ENCODE assay signal across 8 mouse cellular contexts in genomic region chr2:150099618-150100017, GRCm38 (mm10). TPM values are rescaled to one million over a fixed set of nuclear protein-coding genes. Genes with fewer than 3 reads are reported as not detected.
DNase-seq lines count a peak whose midpoint lies in the region; ATAC-seq and TF ChIP-seq lines count a peak whose summit lies in the region.
"Not testable (repeated sequence)": the region's sequence is repeated elsewhere in the genome, so short reads cannot be mapped to it uniquely, and the experiment has no call there.

No protein-coding gene starts in this region.

- in situ Hi-C loops in CH12.LX (cut with MboI; ENCODE audit: low pct_ligation_motif_present, low pct_unique_long_range_greater_than_20kb, low sequenced_read_pairs) = loop anchor here (10.0 kb wide), 1 partner anchor 745 kb away; no protein-coding TSS in a partner anchor

- H3K27ac ChIP-seq in CH12.LX (ENCODE audit: insufficient read depth, low read depth); embryonic facial prominence, embryonic 11.5 days (replicated peaks; ENCODE audit: low read depth, low read length); lung, embryonic 14.5 days (ENCODE audit: low read depth): not testable (repeated sequence)

- peak; percentile 70 for TF ChIP-seq RAD21 in CH12.LX (IDR thresholded peaks at IDR 0.05; ENCODE audit: low read depth, low read length)

- not testable (repeated sequence) for ATAC-seq in embryonic facial prominence, embryonic 11.5 days (replicated peaks; ENCODE audit: insufficient number of reproducible peaks, low FRiP score, low TSS enrichment, low read depth); lung, embryonic 14.5 days (ENCODE audit: insufficient read depth)

- not testable (repeated sequence) for H3K4me3 ChIP-seq in CH12.LX (replicated peaks in 1 of 3; ENCODE audit: low read depth in 2 of 3, low read length in 2 of 3, poor library complexity in 1 of 3); embryonic facial prominence, embryonic 11.5 days (ENCODE audit: low read depth, low read length); lung, embryonic 14.5 days (ENCODE audit: low read depth, low read length)

- peak in 1 of 2 experiments; percentile 62; a peak in 2 of 4 replicates for TF ChIP-seq CTCF in CH12.LX (conservative IDR thresholded peaks at IDR 0.05 in 1 of 2, IDR thresholded peaks at IDR 0.05 in 1 of 2; ENCODE audit: low read depth in 2 of 2, low read length in 2 of 2)
- peak; percentile 3; the same call in 1 of the 2 replicates for TF ChIP-seq CTCF in brain, embryonic 14.5 days (IDR thresholded peaks at IDR 0.05; ENCODE audit: borderline replicate concordance, extremely low read depth, insufficient read depth, insufficient read length)
- peak; percentile 50 for TF ChIP-seq CTCF in lung, embryonic 14.5 days (IDR thresholded peaks at IDR 0.05; ENCODE audit: low read depth)

- H3K9ac ChIP-seq in CH12.LX (ENCODE audit: insufficient read depth, low read depth); embryonic facial prominence, embryonic 11.5 days (replicated peaks; ENCODE audit: low read length); lung, embryonic 14.5 days: not testable (repeated sequence)

- not testable (repeated sequence) for H3K27me3 ChIP-seq in CH12.LX (replicated peaks); embryonic facial prominence, embryonic 11.5 days (ENCODE audit: control insufficient read depth, insufficient read depth, low read length); lung, embryonic 14.5 days (ENCODE audit: insufficient read depth, low read length)

- TF ChIP-seq EP300 in CH12.LX (IDR thresholded peaks at IDR 0.05; ENCODE audit: low read length) = not testable (repeated sequence)

- not testable (repeated sequence) for H3K4me1 ChIP-seq in CH12.LX (ENCODE audit: control insufficient read depth in 1 of 2, insufficient read depth in 2 of 2); embryonic facial prominence, embryonic 11.5 days (ENCODE audit: control insufficient read depth, insufficient read depth, low read length); lung, embryonic 14.5 days (ENCODE audit: insufficient read depth)

- dilution Hi-C loops in CH12.LX (cut with MboI; ENCODE audit: extremely low pct_ligation_motif_present, extremely low pct_unique_long_range_greater_than_20kb, low sequenced_read_pairs) = not testable (repeated sequence)

- not testable (repeated sequence) for H3K79me2 ChIP-seq in CH12.LX (replicated peaks; ENCODE audit: control insufficient read depth, extremely low read depth, insufficient read depth, poor library complexity, severe bottlenecking)

- intact Hi-C loops in heart, postnatal 10 days (cut with DNase I) = loop anchor here (1.0 kb wide), 2 partner anchors 676 to 749 kb away; no protein-coding TSS in a partner anchor

- not testable (repeated sequence) for H3K9me3 ChIP-seq in CH12.LX (replicated peaks; ENCODE audit: low read length); embryonic facial prominence, embryonic 11.5 days (replicated peaks; ENCODE audit: control insufficient read depth, low read length); lung, embryonic 14.5 days (ENCODE audit: low read depth, low read length)

- H3K36me3 ChIP-seq in CH12.LX (replicated peaks in 1 of 2; ENCODE audit: control insufficient read depth in 1 of 2, insufficient read depth in 1 of 2, low read length in 1 of 2); embryonic facial prominence, embryonic 11.5 days (replicated peaks; ENCODE audit: control insufficient read depth, insufficient read depth, low read depth, low read length); lung, embryonic 14.5 days (ENCODE audit: insufficient read depth): not testable (repeated sequence)

- peak; percentile 30 for DNase-seq in CH12.LX (ENCODE audit: extremely low read depth)
- DNase-seq in brain, embryonic 14.5 days (ENCODE audit: low read depth) = peak; percentile 74
- DNase-seq in embryonic facial prominence, embryonic 11.5 days (ENCODE audit: low spot score) = peak; percentile 63
- peak; percentile 23 to 49 for DNase-seq in heart, postnatal 10 days
- DNase-seq in kidney, postnatal 4 days = peak; percentile 8 to 15
- DNase-seq in lung, embryonic 14.5 days = peak; percentile 85
- DNase-seq in naive thymus-derived CD4-positive, alpha-beta T cell, adult 2 months (ENCODE audit: low read depth) = peak; percentile 54
- DNase-seq in telencephalon, adult 2 months (ENCODE audit: low read depth, low spot score) = peak; percentile 33

- not testable (repeated sequence) for TF ChIP-seq POLR2A in CH12.LX (IDR thresholded peaks at IDR 0.05; ENCODE audit: low read depth, low read length); brain, embryonic 14.5 days (IDR thresholded peaks at IDR 0.05; ENCODE audit: borderline replicate concordance, extremely low read depth, insufficient read depth, insufficient read length, poor library complexity, severe bottlenecking)

- not testable (repeated sequence) for H3K4me2 ChIP-seq in CH12.LX (ENCODE audit: insufficient read depth, low read depth, poor library complexity, severe bottlenecking); embryonic facial prominence, embryonic 11.5 days (ENCODE audit: low read depth, low read length); lung, embryonic 14.5 days

- 27% methylated on average over 2 of the region's 2 CpGs for whole genome bisulfite sequencing in embryonic facial prominence, embryonic 11.5 days
- 11% methylated on average over 2 of the region's 2 CpGs for WGBS in lung, embryonic 14.5 days

TF ChIP-seq in CH12.LX, 34 proteins besides CTCF, POLR2A, EP300 and RAD21:
- peak; percentile 53 for TF ChIP-seq SMC3 (IDR thresholded peaks at IDR 0.05; ENCODE audit: low read depth, low read length)

RNA-seq across cellular contexts. Expression of gene Zfp120, which starts 36.9 kb away (rescaled TPM):
- total RNA-seq in CH12.LX (2012; rRNA removed) (7.3 and 8.8 TPM in 2 replicates), CH12.LX (2014; rRNA removed) (17.7 and 18.7 TPM in 2 replicates)
- 6.2 and 7.0 TPM in 2 replicates for polyA plus RNA-seq in CH12.LX (2012; ENCODE audit: insufficient read length, low read depth)
- 2.4 and 4.2 TPM in 2 replicates for polyA plus RNA-seq in brain, embryonic 14.5 days (2012; rRNA removed)
- polyA plus RNA-seq in embryonic facial prominence, embryonic 11.5 days (2014; fragmentation: Nextera tagmentation; extraction: Ambion mirVana) = 5.9 and 9.5 TPM in 2 replicates
- total RNA-seq in heart, postnatal 10 days (2021) = 1 to 10 TPM; 6.3 to 6.9 TPM
- polyA plus RNA-seq in lung, embryonic 14.5 days (2014; fragmentation: Nextera tagmentation; extraction: Ambion mirVana) = 9.7 and 10.5 TPM in 2 replicates

Comparison
In these comparisons a context has a peak if more than half of its experiments do, and no peak if none do; other contexts are left out.
1. DNase-seq: peak in every context shown above with its lines; median percentile 85 in lung, embryonic 14.5 days; 74 in brain, embryonic 14.5 days; 63 in embryonic facial prominence, embryonic 11.5 days; 54 in naive thymus-derived CD4-positive, alpha-beta T cell, adult 2 months; 36 in heart, postnatal 10 days; 33 in telencephalon, adult 2 months; 30 in CH12.LX; 12 in kidney, postnatal 4 days.